Mouse (Mus musculus): Measurements from ENCODE around the gene Dph2. TPM values are rescaled to one million over a fixed set of nuclear protein-coding genes. Genes with fewer than 3 reads are reported as not detected.

Dph2 gene
- total and polyA plus RNA-seq, 2 experiments = 1.7 to 10.2 TPM

DNA sequence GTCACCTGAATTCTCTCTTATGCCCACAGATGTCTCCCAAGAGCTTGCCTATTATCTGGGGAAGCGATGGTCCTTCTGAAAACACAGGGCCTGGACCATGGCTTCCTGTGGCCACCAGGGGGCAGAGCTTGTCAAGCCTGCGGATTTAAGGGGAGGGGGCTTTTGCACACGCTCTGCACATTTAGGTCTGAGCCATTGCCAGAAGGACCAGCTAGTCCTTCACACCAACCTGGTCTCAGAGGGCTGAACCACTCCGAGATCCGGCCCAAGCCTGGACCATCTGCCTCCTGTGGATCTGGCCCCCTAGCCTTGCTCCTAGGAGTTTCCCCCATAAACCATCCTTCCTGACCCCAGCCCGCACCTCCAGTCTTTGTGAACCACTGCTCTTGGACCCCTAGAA lies 36.4 kb upstream of the Dph2 start:
- Histone ChIP-seq H3K9ac (ENCODE audit: low read depth, low read length) (no peak overlapping the region), H3K4me3 (ENCODE audit: insufficient read depth, low read depth, low read length) (no peak overlapping the region), H3K27me3 (ENCODE audit: control insufficient read depth, insufficient read depth, low read length) (peaks cover 13% of the 10 kb centered on the region), H3K79me2 (ENCODE audit: control insufficient read depth, insufficient read depth, low read length) (no peaks in the 10 kb centered on the region), H3K4me1 (ENCODE audit: control insufficient read depth, insufficient read depth, low read length) (peaks cover 10% of the 10 kb centered on the region), H3K36me3 (ENCODE audit: control insufficient read depth, insufficient read depth, low read length) (no peaks in the 10 kb centered on the region), H3K27ac (replicated peaks; ENCODE audit: insufficient read depth, low read depth, low read length) (no peak overlapping the region)
- WGBS = 19% methylated on average over 6 of the region's 6 CpGs
- no peak for DNase-seq (ENCODE audit: extremely low read depth, low read depth, low spot score)
- TF ChIP-seq POLR2A (IDR thresholded peaks at IDR 0.05; ENCODE audit: extremely low read depth, insufficient read depth, low read length) (no peak), CTCF (IDR thresholded peaks at IDR 0.05; ENCODE audit: low read depth, low read length) (peak; percentile 87)

DNA sequence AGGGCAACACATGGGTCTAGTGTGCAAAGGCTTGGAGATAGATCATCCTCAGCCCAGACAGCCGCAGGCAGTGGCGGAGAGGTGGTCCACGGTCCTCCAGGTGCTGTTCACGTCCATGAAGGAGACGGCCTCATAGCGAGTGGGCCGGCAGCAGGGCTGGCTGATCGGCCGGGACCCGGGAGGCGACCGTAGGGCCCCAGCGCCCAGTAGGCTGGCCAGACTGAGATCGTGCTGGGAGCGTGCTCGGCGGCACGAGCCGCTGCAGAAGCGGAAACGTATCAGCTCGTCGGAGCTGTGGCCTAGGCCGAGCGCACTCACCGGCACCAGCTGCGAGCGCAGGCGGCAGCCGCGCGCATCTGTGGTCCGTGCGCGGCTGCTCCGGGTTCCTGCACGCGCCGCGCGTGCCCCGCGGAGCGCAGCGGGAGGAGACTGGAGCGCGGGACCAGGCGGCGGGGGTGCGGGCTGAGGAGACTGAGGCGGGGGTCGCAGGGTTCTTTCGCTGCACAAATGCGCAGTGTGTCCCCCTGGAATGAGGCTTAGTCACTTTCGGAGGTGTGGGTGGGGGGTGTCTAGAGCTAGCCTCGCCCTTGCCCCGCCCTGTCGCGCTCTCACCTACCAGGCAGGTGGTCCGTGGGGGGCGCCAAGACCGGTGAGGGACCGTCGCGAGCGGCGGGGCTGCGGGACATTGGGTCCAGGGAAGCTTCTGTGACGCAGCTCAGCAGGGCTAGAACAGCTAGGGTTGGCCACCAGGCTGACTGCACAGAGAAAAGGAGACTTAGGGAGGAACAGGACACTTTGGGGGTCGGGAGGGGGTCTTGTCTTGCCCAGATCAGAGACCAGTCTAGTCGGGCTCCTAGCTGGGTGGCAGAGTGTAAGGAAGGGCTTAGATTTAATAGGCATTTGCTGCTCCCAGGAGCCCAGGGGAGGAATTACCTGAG lies 35.0 kb upstream of the Dph2 start:
- no peak for DNase-seq (ENCODE audit: extremely low read depth, low read depth, low spot score)
- Histone ChIP-seq H3K4me1 (ENCODE audit: control insufficient read depth, insufficient read depth, low read length) (peaks cover 10% of the 10 kb centered on the region), H3K36me3 (ENCODE audit: control insufficient read depth, insufficient read depth, low read length) (no peaks in the 10 kb centered on the region), H3K9ac (ENCODE audit: low read depth, low read length) (0 out of 2 replicates have a peak overlapping the region, but pooled peaks have one; percentile 8), H3K4me3 (ENCODE audit: insufficient read depth, low read depth, low read length) (peak overlapping the region; percentile 6; the same call in 1 of the 2 replicates), H3K79me2 (ENCODE audit: control insufficient read depth, insufficient read depth, low read length) (no peaks in the 10 kb centered on the region), H3K27me3 (ENCODE audit: control insufficient read depth, insufficient read depth, low read length) (peaks cover 13% of the 10 kb centered on the region), H3K27ac (replicated peaks; ENCODE audit: insufficient read depth, low read depth, low read length) (no peak overlapping the region)
- WGBS = 6% methylated on average over 69 of the region's 71 CpGs
- TF ChIP-seq POLR2A (IDR thresholded peaks at IDR 0.05; ENCODE audit: extremely low read depth, insufficient read depth, low read length) = no peak
- no peak for TF ChIP-seq CTCF (IDR thresholded peaks at IDR 0.05; ENCODE audit: low read depth, low read length)

DNA sequence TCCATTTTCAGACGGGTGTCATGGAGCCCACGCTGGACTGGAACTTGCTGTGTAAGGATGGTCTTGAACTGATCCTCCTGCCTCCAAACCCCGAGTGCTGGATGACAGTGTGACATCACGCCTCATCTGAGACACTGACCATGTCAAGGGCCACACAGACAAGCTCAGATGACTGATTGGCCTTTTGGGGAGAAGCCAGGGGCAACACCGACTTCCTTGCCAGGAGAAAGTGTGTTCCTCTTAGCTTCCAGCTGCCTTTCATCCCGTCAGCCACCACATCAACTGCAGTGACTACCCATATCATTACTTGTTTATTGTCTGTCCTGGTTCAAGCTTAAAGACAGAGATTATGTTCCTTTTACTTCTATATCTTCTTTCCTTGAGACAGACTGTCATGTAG lies 33.1 kb upstream of the Dph2 start:
- no peak overlapping the region for H3K27ac ChIP-seq (replicated peaks; ENCODE audit: insufficient read depth, low read depth, low read length)
- no peaks in the 10 kb centered on the region for H3K36me3 ChIP-seq (ENCODE audit: control insufficient read depth, insufficient read depth, low read length)
- no peaks in the 10 kb centered on the region for H3K79me2 ChIP-seq (ENCODE audit: control insufficient read depth, insufficient read depth, low read length)
- no peak for DNase-seq (ENCODE audit: extremely low read depth, low read depth, low spot score)
- peaks cover 10% of the 10 kb centered on the region for H3K4me1 ChIP-seq (ENCODE audit: control insufficient read depth, insufficient read depth, low read length)
- WGBS = 64% methylated on average over 6 of the region's 6 CpGs
- no peak overlapping the region for H3K9ac ChIP-seq (ENCODE audit: low read depth, low read length)
- no peak for TF ChIP-seq CTCF (IDR thresholded peaks at IDR 0.05; ENCODE audit: low read depth, low read length)
- TF ChIP-seq POLR2A (IDR thresholded peaks at IDR 0.05; ENCODE audit: extremely low read depth, insufficient read depth, low read length) = no peak
- no peak overlapping the region for H3K4me3 ChIP-seq (ENCODE audit: insufficient read depth, low read depth, low read length)
- peaks cover 13% of the 10 kb centered on the region for H3K27me3 ChIP-seq (ENCODE audit: control insufficient read depth, insufficient read depth, low read length)

DNA sequence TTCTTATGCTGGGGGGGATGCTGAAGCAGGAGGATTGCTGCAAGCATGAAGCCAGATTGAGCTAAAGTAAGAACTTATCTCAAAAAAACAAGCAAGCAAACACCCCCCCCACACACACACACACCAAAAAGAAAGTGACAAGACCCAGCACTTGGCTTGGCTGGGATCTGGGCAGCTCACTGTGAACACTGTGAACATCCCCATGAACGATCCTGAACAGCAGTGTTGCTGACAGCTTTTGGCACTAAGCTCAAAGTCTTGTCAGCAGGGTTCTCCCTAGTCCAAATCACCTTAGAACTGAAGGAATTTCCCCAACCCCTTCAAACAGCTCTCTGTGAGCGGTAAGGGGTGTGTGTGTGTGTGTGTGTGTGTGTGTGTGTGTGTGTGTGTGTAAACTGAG lies 31.6 kb upstream of the Dph2 start:
- Histone ChIP-seq H3K36me3 (ENCODE audit: control insufficient read depth, insufficient read depth, low read length) (no peaks in the 10 kb centered on the region), H3K27ac (replicated peaks; ENCODE audit: insufficient read depth, low read depth, low read length) (no peak overlapping the region), H3K79me2 (ENCODE audit: control insufficient read depth, insufficient read depth, low read length) (no peaks in the 10 kb centered on the region), H3K4me3 (ENCODE audit: insufficient read depth, low read depth, low read length) (no peak overlapping the region), H3K9ac (ENCODE audit: low read depth, low read length) (no peak overlapping the region), H3K27me3 (ENCODE audit: control insufficient read depth, insufficient read depth, low read length) (peaks cover 13% of the 10 kb centered on the region), H3K4me1 (ENCODE audit: control insufficient read depth, insufficient read depth, low read length) (0 out of 2 replicates have a peak, but pooled peaks cover 4% of the 10 kb centered on the region)
- DNase-seq (ENCODE audit: extremely low read depth, low read depth, low spot score) = no peak
- 72% methylated on average over 2 of the region's 2 CpGs for WGBS
- TF ChIP-seq CTCF (IDR thresholded peaks at IDR 0.05; ENCODE audit: low read depth, low read length) (no peak), POLR2A (IDR thresholded peaks at IDR 0.05; ENCODE audit: extremely low read depth, insufficient read depth, low read length) (no peak)

DNA sequence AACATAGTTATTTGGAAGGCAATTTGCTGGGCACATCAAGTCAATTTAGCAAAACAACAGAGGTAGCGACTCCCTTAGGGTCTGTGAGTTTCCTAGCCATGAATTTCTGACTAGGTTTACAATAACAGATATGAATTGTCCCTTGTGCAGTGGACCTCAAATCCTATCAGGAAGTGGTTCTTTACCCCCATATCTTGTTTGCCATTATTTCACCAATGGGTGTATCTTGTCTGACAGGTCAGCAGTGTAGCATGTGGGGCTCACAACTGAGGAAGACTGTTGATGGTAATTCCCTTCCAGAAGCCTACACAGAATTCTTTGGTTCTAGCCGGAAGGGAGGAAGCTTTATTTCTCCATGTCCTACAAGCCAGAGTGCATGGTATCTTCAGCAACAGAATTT lies 29.5 kb upstream of the Dph2 start:
- no peak overlapping the region for H3K4me3 ChIP-seq (ENCODE audit: insufficient read depth, low read depth, low read length)

DNA sequence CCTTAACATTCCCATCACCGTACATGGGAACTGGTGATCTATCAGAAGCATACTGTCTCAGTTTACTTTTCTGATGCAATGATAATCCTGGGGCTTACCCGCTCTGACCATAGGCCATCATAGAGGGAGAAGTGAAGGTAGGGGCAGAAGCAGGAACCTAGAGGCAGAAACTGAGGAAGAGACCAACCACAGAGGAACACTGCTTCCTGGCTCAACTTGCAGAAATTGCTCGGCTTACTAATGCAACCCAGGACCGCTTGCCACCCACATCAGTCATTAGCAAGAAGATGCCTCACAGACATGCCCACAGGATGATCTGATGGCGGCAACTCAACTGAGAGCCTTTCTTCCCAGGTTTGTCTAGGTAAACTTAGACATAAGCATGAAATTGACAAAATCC lies 26.9 kb upstream of the Dph2 start:
- TF ChIP-seq CTCF (IDR thresholded peaks at IDR 0.05; ENCODE audit: low read depth, low read length) (no peak), POLR2A (IDR thresholded peaks at IDR 0.05; ENCODE audit: extremely low read depth, insufficient read depth, low read length) (no peak)
- WGBS = 75% methylated on average over 5 of the region's 5 CpGs
- peaks cover 6% of the 10 kb centered on the region for H3K4me1 ChIP-seq (ENCODE audit: control insufficient read depth, insufficient read depth, low read length)
- no peak for DNase-seq (ENCODE audit: extremely low read depth, low read depth, low spot score)
- H3K9ac ChIP-seq (ENCODE audit: low read depth, low read length) = no peak overlapping the region
- no peak overlapping the region for H3K4me3 ChIP-seq (ENCODE audit: insufficient read depth, low read depth, low read length)
- no peak overlapping the region for H3K27ac ChIP-seq (replicated peaks; ENCODE audit: insufficient read depth, low read depth, low read length)
- peaks cover 9% of the 10 kb centered on the region for H3K79me2 ChIP-seq (ENCODE audit: control insufficient read depth, insufficient read depth, low read length)
- no peaks in the 10 kb centered on the region for H3K36me3 ChIP-seq (ENCODE audit: control insufficient read depth, insufficient read depth, low read length)
- no peaks in the 10 kb centered on the region for H3K27me3 ChIP-seq (ENCODE audit: control insufficient read depth, insufficient read depth, low read length)

More for the DNA sequence above, 29.5 kb upstream of the Dph2 start:
- TF ChIP-seq CTCF (IDR thresholded peaks at IDR 0.05; ENCODE audit: low read depth, low read length) (no peak), POLR2A (IDR thresholded peaks at IDR 0.05; ENCODE audit: extremely low read depth, insufficient read depth, low read length) (no peak)
- no peaks in the 10 kb centered on the region for H3K79me2 ChIP-seq (ENCODE audit: control insufficient read depth, insufficient read depth, low read length)
- 92% methylated on average over 2 of the region's 2 CpGs for WGBS
- no peaks in the 10 kb centered on the region for H3K4me1 ChIP-seq (ENCODE audit: control insufficient read depth, insufficient read depth, low read length)
- no peak for DNase-seq (ENCODE audit: extremely low read depth, low read depth, low spot score)
- no peaks in the 10 kb centered on the region for H3K36me3 ChIP-seq (ENCODE audit: control insufficient read depth, insufficient read depth, low read length)
- H3K9ac ChIP-seq (ENCODE audit: low read depth, low read length) = no peak overlapping the region
- H3K27ac ChIP-seq (replicated peaks; ENCODE audit: insufficient read depth, low read depth, low read length) = no peak overlapping the region
- H3K27me3 ChIP-seq (ENCODE audit: control insufficient read depth, insufficient read depth, low read length) = peaks cover under 1% of the 10 kb centered on the region; the same call in 1 of the 2 replicates
